ENCODE assay signal across 22 mouse cellular contexts in the genomic region with DNA sequence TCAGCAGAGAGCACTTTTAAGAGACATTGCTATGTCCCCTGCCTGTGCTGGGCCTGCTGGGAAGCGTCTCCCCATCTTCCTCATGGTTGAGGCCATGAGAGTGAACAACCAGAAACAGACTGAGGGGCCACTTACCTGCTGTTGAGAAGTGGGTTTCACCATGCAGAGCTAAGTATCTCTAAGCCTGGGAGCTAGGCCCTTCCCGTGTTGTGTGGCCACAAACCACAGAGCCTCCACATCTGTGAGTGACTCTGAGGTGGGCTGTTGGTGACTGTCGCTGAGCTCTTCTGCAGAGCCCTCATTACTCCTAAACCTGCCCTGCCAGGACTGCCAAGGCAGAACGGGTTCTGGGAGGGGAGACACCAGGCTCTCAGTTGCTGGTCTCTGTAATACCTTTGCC. TPM values are rescaled to one million over a fixed set of nuclear protein-coding genes. Genes with fewer than 3 reads are reported as not detected.
DNase-seq lines count a peak whose midpoint lies in the region; ATAC-seq lines count a peak whose summit lies in the region.
"Had no signal": no experiment of that assay in that cellular context is flagged by ENCODE, and none has a peak within 500 bp of the region (broad histone marks: within the 10 kb centered on the region; RNA-seq: fewer than 3 reads in every experiment).

No protein-coding gene starts in this region.

- intact Hi-C loops in gastrocnemius, postnatal 36 days (cut with DNase I), result no loop called here

- DNase-seq in CD8-positive naive resting alpha-beta T cell, adult 2 months (ENCODE audit: low read depth in 2 of 2, low spot score in 2 of 2), result peak; percentile 26
- DNase-seq in thymus, postnatal 25 days, result peak; percentile 70
- no peak for DNase-seq in right cerebral cortex, postnatal 25 days
- DNase-seq in gastrocnemius, postnatal 36 days, result no peak
- DNase-seq: adrenal gland, postnatal 14 days; cerebellum, adult 11-12 months; cerebellum, adult 9-11 months; heart, adult 11 months; heart, postnatal 10 days; kidney, adult 18-20 months; layer of hippocampus, postnatal 36 days; left cerebral cortex, postnatal 4 days; liver, postnatal 0 days; lung, postnatal 4 days had no signal

- peak; percentile 27 for ATAC-seq in common myeloid progenitor, adult 5-6 weeks (replicated peaks; ENCODE audit: low read depth, poor library complexity, severe bottlenecking)
- ATAC-seq in megakaryocyte progenitor cell, adult 5-6 weeks (replicated peaks; ENCODE audit: poor library complexity), result 0 out of 2 replicates have a peak, but pooled peaks have one; percentile 9
- no peak for ATAC-seq in megakaryocyte-erythroid progenitor cell, adult 5-6 weeks (replicated peaks; ENCODE audit: low FRiP score, low TSS enrichment, poor library complexity, severe bottlenecking)
- ATAC-seq: forebrain, embryonic 16.5 days; liver, embryonic 12.5 days had no signal

RNA-seq across cellular contexts. Expression of gene Socs1, which starts 54.4 kb away (rescaled TPM):
- 0.59 and 2.3 TPM in 2 replicates for total RNA-seq in common myeloid progenitor, adult 5-6 weeks (2017)
- total RNA-seq in megakaryocyte progenitor cell, adult 5-6 weeks (2015), result 0.39 and 0.59 TPM in 2 replicates
- total RNA-seq in megakaryocyte progenitor cell, adult 5-6 weeks (2017), result 0.64 and 1.4 TPM in 2 replicates
- 0.39 and 1.4 TPM in 2 replicates for total RNA-seq in megakaryocyte-erythroid progenitor cell, adult 5-6 weeks (2014; fragmentation: Nextera tagmentation)
- 0.80 and 1.1 TPM in 2 replicates for total RNA-seq in megakaryocyte-erythroid progenitor cell, adult 5-6 weeks (2017)
- under 1 TPM; 0.51 to 0.52 TPM for total RNA-seq in gastrocnemius, postnatal 36 days (2021)

RNA-seq across cellular contexts. Expression of gene Tnp2, which starts 57.5 kb away (rescaled TPM):
- total RNA-seq in common myeloid progenitor, adult 5-6 weeks (2017), result not detected in 2 replicates
- total RNA-seq in megakaryocyte progenitor cell, adult 5-6 weeks (2015), result not detected in 2 replicates
- not detected in 2 replicates for total RNA-seq in megakaryocyte progenitor cell, adult 5-6 weeks (2017)
- total RNA-seq in megakaryocyte-erythroid progenitor cell, adult 5-6 weeks (2014; fragmentation: Nextera tagmentation), result not detected in 2 replicates
- total RNA-seq in megakaryocyte-erythroid progenitor cell, adult 5-6 weeks (2017), result not detected in 2 replicates
- total RNA-seq in gastrocnemius, postnatal 36 days (2021), result under 1 TPM in 1 of 2 experiments, not detected in 1; 0.52 TPM
- total RNA-seq: adrenal gland, postnatal 14 days; G1E; gastrocnemius, adult 8-10 months; heart, postnatal 10 days; layer of hippocampus, postnatal 36 days; left cerebral cortex, postnatal 4 days; midbrain, postnatal 0 days had no signal

RNA-seq across cellular contexts. Expression of gene Prm3, which starts 59.8 kb away (rescaled TPM):
- not detected in 2 replicates for total RNA-seq in common myeloid progenitor, adult 5-6 weeks (2017)
- not detected in 2 replicates for total RNA-seq in megakaryocyte progenitor cell, adult 5-6 weeks (2015)
- total RNA-seq in megakaryocyte progenitor cell, adult 5-6 weeks (2017), result not detected in 2 replicates
- not detected in 2 replicates for total RNA-seq in megakaryocyte-erythroid progenitor cell, adult 5-6 weeks (2014; fragmentation: Nextera tagmentation)
- not detected in 2 replicates for total RNA-seq in megakaryocyte-erythroid progenitor cell, adult 5-6 weeks (2017)
- not detected for total RNA-seq in gastrocnemius, postnatal 36 days (2021)
- total RNA-seq: adrenal gland, postnatal 14 days; G1E; gastrocnemius, adult 8-10 months; heart, postnatal 10 days; layer of hippocampus, postnatal 36 days; left cerebral cortex, postnatal 4 days; midbrain, postnatal 0 days had no signal

Comparison
In these comparisons a context has a peak if more than half of its experiments do, and no peak if none do; other contexts are left out.
1. DNase-seq: peak in CD8-positive naive resting alpha-beta T cell, adult 2 months (2 of 2) and thymus, postnatal 25 days (single experiment); none in right cerebral cortex, postnatal 25 days (single experiment) and gastrocnemius, postnatal 36 days (0 of 2).